ENCODE assay signal across 25 mouse cellular contexts in genomic region chr10:12633965-12634364, GRCm38 (mm10).
DNase-seq lines count a peak whose midpoint lies in the region; ATAC-seq and TF ChIP-seq lines count a peak whose summit lies in the region.
"Had no signal": no experiment of that assay in that cellular context is flagged by ENCODE, and none has a peak within 500 bp of the region (broad histone marks: within the 10 kb centered on the region; RNA-seq: fewer than 3 reads in every experiment).

No protein-coding gene starts in this region.

- H3K27me3 ChIP-seq in kidney, embryonic 16.5 days (ENCODE audit: insufficient read depth, low read length) = no peaks in the 10 kb centered on the region
- no peaks in the 10 kb centered on the region for H3K27me3 ChIP-seq in kidney, postnatal 0 days (ENCODE audit: insufficient read depth, low read length)
- H3K27me3 ChIP-seq: embryonic facial prominence, embryonic 12.5 days; embryonic facial prominence, embryonic 15.5 days; heart, embryonic 12.5 days; heart, embryonic 15.5 days; hindbrain, embryonic 13.5 days had no signal

- H3K36me3 ChIP-seq in kidney, embryonic 16.5 days (ENCODE audit: insufficient read depth, low read length) = 0 out of 2 replicates have a peak, but pooled peaks cover 11% of the 10 kb centered on the region
- peaks cover 15% of the 10 kb centered on the region; the same call in 1 of the 2 replicates for H3K36me3 ChIP-seq in kidney, postnatal 0 days (ENCODE audit: insufficient read depth, low read length)
- H3K36me3 ChIP-seq: hindbrain, embryonic 13.5 days had no signal

- no peaks in the 10 kb centered on the region for H3K4me1 ChIP-seq in kidney, embryonic 16.5 days (ENCODE audit: insufficient read depth, low read length)
- no peaks in the 10 kb centered on the region for H3K4me1 ChIP-seq in kidney, postnatal 0 days (replicated peaks; ENCODE audit: insufficient read depth, low read length)
- H3K4me1 ChIP-seq: embryonic facial prominence, embryonic 12.5 days; embryonic facial prominence, embryonic 15.5 days; heart, embryonic 12.5 days; hindbrain, embryonic 10.5 days; hindbrain, embryonic 13.5 days had no signal

- TF ChIP-seq CTCF in kidney, postnatal 0 days (IDR thresholded peaks at IDR 0.05; ENCODE audit: low read depth) = no peak

- no peak overlapping the region for H3K4me3 ChIP-seq in kidney, embryonic 16.5 days (ENCODE audit: low read length)
- no peak overlapping the region for H3K4me3 ChIP-seq in kidney, postnatal 0 days (replicated peaks; ENCODE audit: low read depth, low read length)
- H3K4me3 ChIP-seq: embryonic facial prominence, embryonic 12.5 days; embryonic facial prominence, embryonic 15.5 days; heart, embryonic 12.5 days; heart, embryonic 15.5 days; hindbrain, embryonic 10.5 days; hindbrain, embryonic 13.5 days had no signal

- H3K9me3 ChIP-seq in kidney, embryonic 16.5 days (ENCODE audit: low read length) = no peaks in the 10 kb centered on the region
- no peaks in the 10 kb centered on the region for H3K9me3 ChIP-seq in kidney, postnatal 0 days (replicated peaks; ENCODE audit: low read length)
- H3K9me3 ChIP-seq: embryonic facial prominence, embryonic 12.5 days; embryonic facial prominence, embryonic 15.5 days; heart, embryonic 12.5 days; heart, embryonic 15.5 days; hindbrain, embryonic 10.5 days; hindbrain, embryonic 13.5 days had no signal

- H3K9ac ChIP-seq in kidney, embryonic 16.5 days (replicated peaks; ENCODE audit: low read length) = no peak overlapping the region
- no peak overlapping the region for H3K9ac ChIP-seq in kidney, postnatal 0 days (ENCODE audit: low read depth, low read length)
- H3K9ac ChIP-seq: embryonic facial prominence, embryonic 12.5 days; embryonic facial prominence, embryonic 15.5 days; forebrain, postnatal 0 days; heart, embryonic 12.5 days; heart, embryonic 15.5 days; hindbrain, embryonic 13.5 days had no signal

- WGBS in kidney, embryonic 16.5 days = 94% methylated on average over 4 of the region's 4 CpGs
- 84% methylated on average over 4 of the region's 4 CpGs for WGBS in kidney, postnatal 0 days

- peak overlapping the region; percentile 36; the same call in 1 of the 2 replicates for H3K27ac ChIP-seq in kidney, embryonic 16.5 days (ENCODE audit: low read length)
- H3K27ac ChIP-seq in kidney, postnatal 0 days = no peak overlapping the region
- H3K27ac ChIP-seq: embryonic facial prominence, embryonic 12.5 days; embryonic facial prominence, embryonic 15.5 days; heart, embryonic 15.5 days; hindbrain, embryonic 10.5 days; hindbrain, embryonic 13.5 days had no signal

- peak; percentile 75 for ATAC-seq in kidney, embryonic 16.5 days (ENCODE audit: low FRiP score, low TSS enrichment)
- ATAC-seq in kidney, postnatal 0 days (replicated peaks; ENCODE audit: low FRiP score, low read depth) = peak; percentile 77
- ATAC-seq: CD4-positive, CD25-positive, alpha-beta regulatory T cell, adult 4 months; forebrain, embryonic 14.5 days; forebrain, postnatal 0 days had no signal

- DNase-seq in kidney, adult 8-10 months = peak; percentile 12 to 30
- no peak for DNase-seq in kidney, postnatal 25 days
- DNase-seq in kidney, postnatal 0 days (ENCODE audit: low spot score) = no peak
- DNase-seq in yolk sac, embryonic 10.5 days (ENCODE audit: low spot score) = peak; percentile 15
- no peak for DNase-seq in testis, postnatal 14 days (ENCODE audit: low spot score)
- DNase-seq: adrenal gland, adult 2 months; adrenal gland, postnatal 14 days; cerebellum, adult 11 months; cerebellum, adult 2 months; cerebellum, adult 9-11 months; cerebellum, postnatal 25 days; forebrain, postnatal 0 days; gastrocnemius, postnatal 25 days; heart, adult 18-20 months; heart, postnatal 10 days; heart, postnatal 36 days had no signal

- no peak overlapping the region for H3K4me2 ChIP-seq in kidney, embryonic 16.5 days (replicated peaks; ENCODE audit: low read depth, low read length)
- no peak overlapping the region for H3K4me2 ChIP-seq in kidney, postnatal 0 days (ENCODE audit: low read length)
- H3K4me2 ChIP-seq: embryonic facial prominence, embryonic 12.5 days; embryonic facial prominence, embryonic 15.5 days; heart, embryonic 12.5 days; heart, embryonic 15.5 days; hindbrain, embryonic 13.5 days had no signal

Comparison
In these comparisons a context has a peak if more than half of its experiments do, and no peak if none do; other contexts are left out.
1. DNase-seq: peak in kidney, adult 8-10 months (2 of 2) and yolk sac, embryonic 10.5 days (single experiment); none in kidney, postnatal 25 days (0 of 2), kidney, postnatal 0 days (single experiment) and testis, postnatal 14 days (single experiment).